Mouse (Mus musculus) midbrain, embryonic 16.5 days (tissue): ENCODE data around the gene Tmem9. TPM values are rescaled to one million over a fixed set of nuclear protein-coding genes. Genes with fewer than 3 reads are reported as not detected.

Experiments
- ATAC-seq: fragments of 200-750 bp; cut with Nextera tagmentation; 2 replicates; pipeline ENCODE4 v1.8.0; 2017; ENCODE audit warnings: moderate TSS enrichment
- H3K27ac ChIP-seq: fragments of 300-500 bp; sonication (generic); 2 replicates; pipeline ENCODE4 v1.5.1; 2014; ENCODE audit warnings: mild to moderate bottlenecking, low read length, mixed read lengths
- H3K27me3 ChIP-seq: fragments of 300-500 bp; sonication (generic); 2 replicates; pipeline ENCODE4 v1.6.1; 2014; ENCODE audit warnings: low read depth, low read length, mixed read lengths; ENCODE audit not compliant: control insufficient read depth, insufficient read depth
- H3K36me3 ChIP-seq: fragments of 300-500 bp; sonication (generic); 2 replicates; pipeline ENCODE4 v1.6.1; 2014; ENCODE audit warnings: mild to moderate bottlenecking, low read length, moderate library complexity, mixed read lengths; ENCODE audit not compliant: control insufficient read depth, insufficient read depth
- H3K4me1 ChIP-seq: fragments of 300-500 bp; sonication (generic); 2 replicates; pipeline ENCODE4 v1.6.1; 2014; ENCODE audit warnings: mild to moderate bottlenecking, low read length, mixed read lengths; ENCODE audit not compliant: control insufficient read depth, insufficient read depth
- H3K4me2 ChIP-seq: fragments of 300-500 bp; sonication (generic); 2 replicates; pipeline ENCODE4 v1.6.1; 2014; ENCODE audit warnings: mild to moderate bottlenecking, low read length, mixed read lengths
- H3K4me3 ChIP-seq: fragments of 300-500 bp; sonication (generic); 2 replicates; pipeline ENCODE4 v1.5.1; 2014; ENCODE audit warnings: low read depth, mild to moderate bottlenecking, low read length, moderate library complexity, mixed read lengths
- H3K9ac ChIP-seq: fragments of 300-500 bp; sonication (generic); 2 replicates; pipeline ENCODE4 v1.6.1; 2014; ENCODE audit warnings: low read depth, low read length, mixed read lengths
- H3K9me3 ChIP-seq: fragments of 300-500 bp; sonication (generic); replicated peaks from 2 replicates; pipeline ENCODE4 v1.6.1; 2014; ENCODE audit warnings: mild to moderate bottlenecking, low read length, mixed read lengths; ENCODE audit not compliant: control insufficient read depth, poor library complexity, severe bottlenecking
- WGBS: fragments of 180-500 bp; shearing (Covaris S2); extraction: QIAGEN DNeasy Blood & Tissue Kit; methylation state at CpG from one replicate; pipeline ENCODE4 v1.1.7; 2014; 5-methylcytosine and 5-hydroxymethylcytosine counted together
- polyA plus RNA-seq: library from polyadenylated mRNA; unstranded; fragments of >200 nt; fragmentation: Nextera tagmentation; extraction: Ambion mirVana; gene quantifications from 2 replicates; pipeline ENCODE4 v1.2.1, GENCODE M21; 2015

Tmem9 gene
- polyA plus RNA-seq, 1 experiment from 2014 or later, result 169 TPM

GRCm38 (mm10) chr1:136040874-136041273 is 32.9 kb downstream of the Tmem9 start:
- Histone ChIP-seq H3K27me3 (no peaks in the 10 kb centered on the region), H3K9ac (no peak overlapping the region), H3K27ac (no peak overlapping the region), H3K4me1 (peaks cover 12% of the 10 kb centered on the region), H3K9me3 (no peaks in the 10 kb centered on the region), H3K4me2 (no peak overlapping the region), H3K4me3 (no peak overlapping the region), H3K36me3 (no peaks in the 10 kb centered on the region)
- 17% methylated on average over 4 of the region's 4 CpGs for WGBS
- peak; percentile 70 for ATAC-seq

DNA sequence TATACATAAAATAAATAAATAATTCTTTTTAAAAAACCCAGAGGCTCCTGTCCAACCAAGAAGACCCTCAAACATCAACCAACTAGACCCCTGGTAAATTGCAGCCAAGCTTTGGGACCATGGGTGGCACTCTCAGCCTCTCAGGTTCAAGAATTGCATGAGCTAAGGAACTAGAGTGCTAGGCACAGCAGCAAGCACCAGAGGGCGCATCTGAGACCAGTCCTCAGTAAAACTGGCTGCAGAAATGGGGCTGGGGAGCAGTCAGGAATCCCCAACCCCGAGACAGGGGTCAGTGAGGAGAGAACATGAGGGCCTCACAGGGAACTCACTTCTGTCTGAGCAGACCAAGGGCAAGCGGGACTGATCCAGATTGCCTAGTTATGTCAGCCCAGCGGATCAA is 37.8 kb downstream of the Tmem9 start:
- Histone ChIP-seq H3K4me3 (no peak overlapping the region), H3K4me2 (no peak overlapping the region), H3K36me3 (no peaks in the 10 kb centered on the region), H3K27ac (no peak overlapping the region), H3K9me3 (no peaks in the 10 kb centered on the region), H3K4me1 (peaks cover 7% of the 10 kb centered on the region), H3K27me3 (peaks cover 11% of the 10 kb centered on the region), H3K9ac (no peak overlapping the region)
- no peak for ATAC-seq
- WGBS, result 9% methylated on average over 4 of the region's 4 CpGs

- no peaks in the 10 kb centered on the region for H3K9me3 ChIP-seq
- H3K9ac ChIP-seq, result no peak overlapping the region
- no peak overlapping the region for H3K27ac ChIP-seq
- H3K27me3 ChIP-seq, result peaks cover 11% of the 10 kb centered on the region
- no peak overlapping the region for H3K4me3 ChIP-seq
- WGBS, result 5% methylated on average over 2 of the region's 2 CpGs
- no peaks in the 10 kb centered on the region for H3K36me3 ChIP-seq
- no peak for ATAC-seq
- H3K4me2 ChIP-seq, result no peak overlapping the region
- H3K4me1 ChIP-seq, result peaks cover 5% of the 10 kb centered on the region; the same call in 1 of the 2 replicates
Measured at GRCm38 (mm10) chr1:136047432-136047831, 39.5 kb downstream of the Tmem9 start.

GRCm38 (mm10) chr1:136047894-136048293 is 39.9 kb downstream of the Tmem9 start:
- no peak overlapping the region for H3K4me3 ChIP-seq
- peaks cover 5% of the 10 kb centered on the region; the same call in 1 of the 2 replicates for H3K4me1 ChIP-seq
- H3K27me3 ChIP-seq, result peaks cover 13% of the 10 kb centered on the region
- no peaks in the 10 kb centered on the region for H3K9me3 ChIP-seq
- no peak overlapping the region for H3K4me2 ChIP-seq
- ATAC-seq, result no peak
- 75% methylated on average over 9 of the region's 9 CpGs for WGBS
- H3K27ac ChIP-seq, result no peak overlapping the region
- no peak overlapping the region for H3K9ac ChIP-seq
- H3K36me3 ChIP-seq, result no peaks in the 10 kb centered on the region

DNA sequence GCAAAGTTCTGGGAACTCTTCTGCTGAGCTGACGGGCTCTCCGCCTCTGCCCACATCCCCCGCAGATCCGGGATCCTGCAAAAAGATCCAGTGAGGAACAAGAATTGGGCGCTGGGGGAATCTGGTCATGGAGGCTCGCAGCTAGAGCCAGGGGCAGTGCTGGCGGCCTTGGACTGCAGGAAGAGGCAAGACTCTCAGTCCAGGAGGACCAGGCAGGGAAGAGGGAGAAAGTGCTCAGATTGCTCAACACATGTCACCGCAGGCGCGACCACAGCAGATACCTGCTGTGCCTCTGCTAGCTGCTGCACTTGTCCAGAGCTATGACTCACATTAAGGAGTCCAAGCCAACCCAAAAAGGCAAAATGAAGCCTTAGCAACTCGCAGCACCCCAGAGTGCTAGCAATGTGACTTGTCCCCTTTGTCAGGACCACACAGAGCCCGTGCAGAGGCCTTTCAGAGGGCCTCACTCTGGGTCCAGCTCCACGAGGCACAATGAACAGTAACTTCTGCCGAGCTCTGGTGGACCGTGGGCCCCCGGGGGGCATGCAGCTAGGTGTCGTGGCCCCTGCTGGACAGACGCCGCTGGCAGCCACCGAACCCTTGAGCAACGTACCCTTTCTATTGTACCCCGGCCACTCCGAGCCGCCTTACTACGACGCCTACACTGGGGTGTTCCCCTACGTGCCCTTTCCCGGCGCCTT is 42.5 kb downstream of the Tmem9 start, which contains the start of gene Ascl5:
TSS of gene Ascl5 (plus strand) at position 493 of the 701 bp plus-strand sequence.
- Histone ChIP-seq H3K9me3 (no peaks in the 10 kb centered on the region), H3K36me3 (no peaks in the 10 kb centered on the region), H3K9ac (peak within 1 kb of the TSS; percentile 59; the same call in 1 of the 2 replicates), H3K4me1 (peaks cover 5% of the 10 kb centered on the region; the same call in 1 of the 2 replicates), H3K4me3 (peak within 1 kb of the TSS; percentile 40), H3K27ac (no peak within 1 kb of the TSS), H3K4me2 (peak within 1 kb of the TSS; percentile 65), H3K27me3 (peaks cover 13% of the 10 kb centered on the region)
- WGBS, result 19% methylated on average over 29 of the region's 29 CpGs
- peak; percentile 9 for ATAC-seq

DNA sequence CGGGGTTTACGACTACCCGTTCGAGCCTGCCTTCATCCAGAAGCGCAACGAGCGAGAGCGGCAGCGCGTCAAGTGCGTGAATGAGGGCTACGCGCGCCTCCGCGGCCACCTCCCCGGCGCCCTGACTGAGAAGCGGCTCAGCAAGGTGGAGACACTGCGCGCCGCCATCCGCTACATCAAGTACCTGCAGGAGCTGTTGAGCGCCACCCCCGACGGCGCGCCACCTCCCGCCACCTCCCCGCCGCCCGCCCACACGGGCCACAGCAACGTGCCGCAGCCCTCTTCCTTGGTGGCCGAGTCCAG is 43.0 kb downstream of the Tmem9 start:
- no peaks in the 10 kb centered on the region for H3K36me3 ChIP-seq
- H3K9ac ChIP-seq, result peak overlapping the region; percentile 59; the same call in 1 of the 2 replicates
- peak overlapping the region; percentile 40 for H3K4me3 ChIP-seq
- WGBS, result under 1% methylated on average over 36 of the region's 36 CpGs
- peak overlapping the region; percentile 65 for H3K4me2 ChIP-seq
- ATAC-seq, result peak; percentile 63
- peaks cover 8% of the 10 kb centered on the region for H3K4me1 ChIP-seq
- peaks cover 13% of the 10 kb centered on the region for H3K27me3 ChIP-seq
- H3K27ac ChIP-seq, result no peak overlapping the region
- H3K9me3 ChIP-seq, result no peaks in the 10 kb centered on the region

DNA sequence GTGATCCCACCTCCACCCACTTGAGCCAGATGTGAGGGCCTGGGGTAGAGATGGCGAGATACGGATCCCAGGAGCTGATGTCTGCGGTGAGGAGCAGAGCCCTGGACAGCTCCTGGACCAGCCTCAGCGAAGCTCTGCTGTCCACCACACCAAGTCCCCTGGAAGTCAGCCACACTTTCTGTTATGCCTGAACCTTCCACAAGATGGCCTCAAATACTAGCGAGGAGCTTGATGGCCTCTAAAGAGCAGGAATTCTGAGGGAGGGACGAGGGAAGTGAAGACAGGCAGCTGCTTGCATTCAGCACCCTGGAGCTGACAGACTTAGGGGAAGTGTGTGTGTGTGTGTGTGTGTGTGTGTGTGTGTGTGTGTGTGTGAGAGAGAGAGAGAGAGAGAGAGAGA is 43.5 kb downstream of the Tmem9 start:
- H3K36me3 ChIP-seq, result no peaks in the 10 kb centered on the region
- H3K9me3 ChIP-seq, result no peaks in the 10 kb centered on the region
- H3K4me2 ChIP-seq, result peak overlapping the region; percentile 65
- H3K4me3 ChIP-seq, result peak overlapping the region; percentile 40
- WGBS, result 0% methylated on average over 6 of the region's 6 CpGs
- peaks cover 13% of the 10 kb centered on the region for H3K27me3 ChIP-seq
- peak overlapping the region; percentile 59; the same call in 1 of the 2 replicates for H3K9ac ChIP-seq
- H3K4me1 ChIP-seq, result peaks cover 13% of the 10 kb centered on the region
- peak; percentile 70 for ATAC-seq
- H3K27ac ChIP-seq, result no peak overlapping the region

DNA sequence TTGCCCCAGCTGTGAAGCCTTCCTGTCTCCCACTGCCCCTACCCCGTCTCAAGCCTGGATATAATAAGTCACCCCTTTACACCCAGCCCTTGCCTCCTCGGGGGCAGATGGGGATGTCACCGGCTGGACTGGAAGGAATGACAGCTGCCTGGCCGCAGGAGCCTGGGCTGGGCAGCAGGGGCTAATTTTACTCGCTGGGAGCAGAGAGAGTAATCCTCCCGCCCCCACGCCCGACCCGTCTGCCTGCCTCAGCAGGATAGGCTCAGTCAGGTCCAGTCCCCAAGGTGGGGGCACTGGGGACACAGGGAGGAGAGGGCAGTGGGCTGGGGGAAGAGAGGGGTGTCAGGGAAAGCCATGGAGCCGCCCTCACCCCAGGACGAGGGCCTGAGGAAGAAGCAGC is 44.6 kb downstream of the Tmem9 start, which contains the start of gene Cacna1s:
TSS of gene Cacna1s (plus strand) at position 204 of the 400 bp plus-strand sequence.
- Histone ChIP-seq H3K36me3 (no peaks in the 10 kb centered on the region), H3K27ac (no peak within 1 kb of the TSS), H3K27me3 (peaks cover 13% of the 10 kb centered on the region), H3K4me3 (no peak within 1 kb of the TSS), H3K9ac (no peak within 1 kb of the TSS), H3K9me3 (no peaks in the 10 kb centered on the region), H3K4me2 (no peak within 1 kb of the TSS), H3K4me1 (peaks cover 13% of the 10 kb centered on the region)
- 35% methylated on average over 11 of the region's 11 CpGs for WGBS
- ATAC-seq, result no peak

GRCm38 (mm10) chr1:136055771-136056170 is 47.8 kb downstream of the Tmem9 start:
- WGBS, result 24% methylated on average over 3 of the region's 3 CpGs
- ATAC-seq, result peak; percentile 27; the same call in 1 of the 2 replicates
- Histone ChIP-seq H3K27ac (peak overlapping the region; percentile 57), H3K4me2 (no peak overlapping the region), H3K4me1 (peaks cover 13% of the 10 kb centered on the region), H3K36me3 (no peaks in the 10 kb centered on the region), H3K27me3 (peaks cover 2% of the 10 kb centered on the region; the same call in 1 of the 2 replicates), H3K4me3 (no peak overlapping the region), H3K9ac (no peak overlapping the region), H3K9me3 (no peaks in the 10 kb centered on the region)
